Mouse (Mus musculus): Measurements from ENCODE around the gene Lasp1.

DNA sequence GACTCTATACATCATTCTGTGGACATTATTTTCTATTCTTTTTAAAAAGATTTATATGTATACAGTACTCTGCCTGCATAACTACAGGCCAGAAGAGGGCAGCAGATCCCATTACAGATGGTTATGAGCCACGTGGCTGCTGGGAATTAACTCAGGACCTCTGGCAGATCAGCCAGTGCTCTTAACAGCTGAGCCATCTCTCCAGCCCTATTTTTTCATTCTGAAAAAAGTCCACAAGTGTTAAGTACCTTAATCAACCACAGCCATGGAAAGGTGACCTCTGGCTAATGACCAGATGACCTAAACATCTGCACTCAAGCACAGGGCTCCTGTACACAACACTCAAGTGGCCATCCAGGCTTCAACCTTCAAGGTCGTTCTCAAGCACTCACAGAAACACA, 21.7 kb upstream of the Lasp1 start:
- TF ChIP-seq GATA1 (IDR thresholded peaks at IDR 0.05; ENCODE audit: borderline replicate concordance, low read length) (no peak), FLI1 (IDR thresholded peaks at IDR 0.05; ENCODE audit: low read length) (no peak)

Measured in megakaryocyte, embryonic 14.5 days (primary cell).